Mouse (Mus musculus) thymus, adult 2 months (tissue): ENCODE measurements at regions not wholly inside any gene's neighbourhood (a gene's known extent, or its start where the extent isn't known, plus 50 kb on each side); places are given as distances from the start of the nearest gene placed in this dataset.

ENCODE experiments used
- DNase-seq: peaks from one replicate; pipeline ENCODE4 v3.0.0; 2021
- H3K27ac ChIP-seq: fragments of 200-500 bp; 2 replicates; pipeline ENCODE4 v1.5.1; 2012; ENCODE audit warnings: low read length, control low read depth; ENCODE audit not compliant: control insufficient read depth, insufficient read depth
- H3K27me3 ChIP-seq: fragments of 200-500 bp; 2 replicates; pipeline ENCODE4 v1.6.1; 2012; ENCODE audit warnings: mild to moderate bottlenecking, low read length, moderate library complexity, mixed read lengths; ENCODE audit not compliant: control insufficient read depth, insufficient read depth
- H3K36me3 ChIP-seq: fragments of 200-500 bp; 2 replicates; pipeline ENCODE4 v1.6.1; 2012; ENCODE audit warnings: mild to moderate bottlenecking, low read length, moderate library complexity; ENCODE audit not compliant: control insufficient read depth, insufficient read depth
- H3K4me1 ChIP-seq: fragments of 200-500 bp; replicated peaks from 2 replicates; pipeline ENCODE4 v1.6.1; 2012; ENCODE audit warnings: low read length; ENCODE audit not compliant: control insufficient read depth, insufficient read depth
- H3K4me3 ChIP-seq: fragments of 200-500 bp; 2 replicates; pipeline ENCODE4 v1.5.1; 2012; ENCODE audit warnings: mild to moderate bottlenecking, low read length, control low read depth, moderate library complexity; ENCODE audit not compliant: control insufficient read depth, insufficient read depth
- CTCF ChIP-seq: fragments of 200-500 bp; IDR thresholded peaks from 2 replicates; pipeline ENCODE4 v1.5.1; 2012; ENCODE audit warnings: mild to moderate bottlenecking, control low read depth, low read length, moderate library complexity, borderline replicate concordance; ENCODE audit not compliant: control insufficient read depth, poor library complexity, insufficient read depth; ENCODE audit errors: extremely low read depth
- POLR2A ChIP-seq: fragments of 200-500 bp; IDR thresholded peaks from 2 replicates; pipeline ENCODE4 v1.6.1; 2012; ENCODE audit warnings: mild to moderate bottlenecking, low read length, control low read depth, moderate library complexity; ENCODE audit not compliant: control insufficient read depth, poor library complexity, insufficient read depth; ENCODE audit errors: extremely low read depth
- WGBS: fragments of 180-500 bp; shearing (Covaris S2); methylation state at CpG from one replicate; pipeline ENCODE4 v1.1.7; 2018; 5-methylcytosine and 5-hydroxymethylcytosine counted together

DNA sequence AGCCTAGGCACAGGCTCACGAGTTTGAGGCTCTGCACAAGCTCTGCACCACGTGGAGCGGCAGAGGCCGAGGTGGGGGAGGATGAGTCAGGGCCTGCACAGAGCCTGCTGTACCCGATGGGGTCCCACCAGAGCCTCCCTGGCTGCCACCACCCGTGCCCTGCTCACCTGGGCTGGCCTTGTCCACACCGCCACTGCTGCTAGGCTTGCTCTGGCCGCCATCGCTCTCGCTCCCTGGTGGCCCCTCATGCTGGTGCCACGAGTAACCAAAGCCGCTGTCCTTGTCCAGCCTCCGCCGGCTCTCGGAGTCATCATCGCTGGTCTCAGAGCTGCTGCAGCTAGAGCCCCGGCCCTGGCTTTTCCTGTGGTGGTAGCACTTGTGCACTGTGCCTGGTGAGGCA lies 386.8 kb downstream of the Gm8797 start:
- no peak overlapping the region for H3K4me3 ChIP-seq
- H3K27ac ChIP-seq: no peak overlapping the region
- H3K4me1 ChIP-seq: no peaks in the 10 kb centered on the region
- no peaks in the 10 kb centered on the region for H3K36me3 ChIP-seq
- H3K27me3 ChIP-seq: no peaks in the 10 kb centered on the region
- TF ChIP-seq CTCF: no peak
- no peak for DNase-seq
- 92% methylated on average over 17 of the region's 17 CpGs for WGBS

- Histone ChIP-seq H3K27me3 (no peaks in the 10 kb centered on the region), H3K36me3 (no peaks in the 10 kb centered on the region), H3K27ac (no peak overlapping the region), H3K4me3 (no peak overlapping the region), H3K4me1 (no peaks in the 10 kb centered on the region)
- DNase-seq: no peak
- TF ChIP-seq POLR2A (no peak), CTCF (no peak)
- WGBS: 38% methylated on average over 1 of the region's 1 CpGs
Measured at GRCm38 (mm10) chr3:6173775-6174174, 423.2 kb downstream of the Gm8797 start.

DNA sequence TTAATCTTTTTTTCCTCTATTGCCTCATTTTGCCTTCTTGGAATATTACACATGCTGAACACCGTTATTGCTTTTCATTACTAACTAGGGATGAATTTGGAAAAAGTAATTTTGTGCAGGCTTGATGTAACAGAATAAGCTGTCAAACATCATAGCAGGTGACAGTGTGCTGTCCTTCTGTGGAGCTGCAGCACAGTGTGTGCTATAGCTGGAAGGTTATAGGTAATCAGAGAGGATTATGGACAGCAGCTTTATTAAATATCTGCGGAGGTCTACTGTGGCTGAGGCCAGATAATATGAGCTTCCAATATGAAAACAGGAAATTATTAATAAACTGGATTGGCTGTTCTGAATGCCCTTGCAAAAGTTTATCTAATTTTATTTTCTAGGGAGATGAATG lies 431.9 kb downstream of the Gm8797 start:
- Histone ChIP-seq H3K27ac (no peak overlapping the region), H3K36me3 (no peaks in the 10 kb centered on the region), H3K27me3 (no peaks in the 10 kb centered on the region), H3K4me1 (no peaks in the 10 kb centered on the region), H3K4me3 (no peak overlapping the region)
- 89% methylated on average over 2 of the region's 2 CpGs for WGBS
- DNase-seq: no peak
- TF ChIP-seq POLR2A (no peak), CTCF (no peak)

DNA sequence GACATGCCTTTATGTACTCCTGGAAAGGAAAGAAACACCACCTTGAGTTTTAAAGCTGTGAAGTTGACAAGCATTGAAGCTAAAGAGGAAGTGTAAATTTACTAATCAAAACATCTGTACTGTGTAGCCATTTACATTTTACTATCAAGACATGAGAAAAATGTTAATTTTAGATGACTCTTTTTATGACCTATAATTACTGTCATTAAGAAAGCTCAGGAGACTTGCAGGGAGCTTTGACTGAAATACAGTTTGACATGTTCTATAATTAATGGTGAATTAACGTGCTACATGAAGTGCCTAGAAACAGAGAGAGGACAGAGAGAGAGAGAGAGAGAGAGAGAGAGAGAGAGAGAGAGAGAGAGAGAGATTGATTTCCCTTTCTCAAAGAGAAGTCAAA lies 432.8 kb downstream of the Gm8797 start:
- H3K27ac ChIP-seq: no peak overlapping the region
- no peaks in the 10 kb centered on the region for H3K36me3 ChIP-seq
- no peak for DNase-seq
- no peaks in the 10 kb centered on the region for H3K27me3 ChIP-seq
- no peaks in the 10 kb centered on the region for H3K4me1 ChIP-seq
- no peak overlapping the region for H3K4me3 ChIP-seq
- 58% methylated on average over 1 of the region's 1 CpGs for WGBS
- no peak for TF ChIP-seq CTCF
- no peak for TF ChIP-seq POLR2A

DNA sequence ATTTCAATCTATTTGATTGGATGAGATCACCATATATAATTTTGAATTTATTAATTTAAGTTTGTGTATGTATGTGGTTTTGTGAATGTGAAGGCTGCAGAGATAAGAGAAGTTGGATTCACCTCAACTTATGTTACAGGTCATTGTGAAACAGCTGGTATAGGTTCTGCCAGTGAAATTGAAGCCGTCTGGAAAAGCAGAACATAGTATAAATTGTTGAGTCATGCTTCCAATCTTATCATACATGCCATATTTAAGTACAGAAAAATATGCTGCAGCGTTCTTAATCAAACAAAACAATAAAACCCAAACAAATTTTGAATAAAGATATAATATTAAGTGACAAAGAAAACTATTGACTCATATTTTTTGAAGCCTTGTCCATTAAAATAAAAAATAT lies 415.6 kb downstream of the 1700008P02Rik start:
- no peak for TF ChIP-seq POLR2A
- TF ChIP-seq CTCF: no peak
- Histone ChIP-seq H3K36me3 (no peaks in the 10 kb centered on the region), H3K4me3 (no peak overlapping the region), H3K27me3 (no peaks in the 10 kb centered on the region), H3K4me1 (no peaks in the 10 kb centered on the region), H3K27ac (no peak overlapping the region)
- WGBS: 30% methylated on average over 2 of the region's 2 CpGs
- no peak for DNase-seq

DNA sequence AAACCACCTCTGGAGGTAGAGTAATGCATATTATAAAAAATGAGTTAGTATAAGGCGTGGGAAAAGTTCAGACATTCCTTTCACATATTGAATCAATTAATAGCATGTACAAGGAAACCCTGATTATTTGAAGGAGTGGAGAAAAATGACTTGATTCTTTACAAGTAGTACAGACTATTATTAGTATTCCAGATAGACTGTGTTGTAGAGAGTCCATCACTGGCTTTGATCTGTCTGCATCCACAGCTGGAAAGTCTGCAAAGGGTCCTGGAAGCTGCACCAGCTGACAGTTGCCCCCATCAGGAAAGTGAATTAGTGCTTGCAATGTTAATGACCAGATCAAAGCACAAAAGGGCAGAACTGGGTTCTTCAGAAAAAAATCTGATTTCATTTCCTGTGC lies 391.6 kb downstream of the 1700008P02Rik start:
- TF ChIP-seq CTCF: no peak
- no peak for TF ChIP-seq POLR2A
- no peak for DNase-seq
- 49% methylated on average over 1 of the region's 1 CpGs for WGBS
- H3K27me3 ChIP-seq: no peaks in the 10 kb centered on the region
- H3K4me1 ChIP-seq: no peaks in the 10 kb centered on the region
- H3K27ac ChIP-seq: no peak overlapping the region
- no peak overlapping the region for H3K4me3 ChIP-seq
- no peaks in the 10 kb centered on the region for H3K36me3 ChIP-seq
